Comparison of ENCODE assay signal across 15 mouse cellular contexts in genomic region chr16:90437276-90437675, GRCm38 (mm10). TPM values are rescaled to one million over a fixed set of nuclear protein-coding genes. Genes with fewer than 3 reads are reported as not detected.
DNase-seq lines count a peak whose midpoint lies in the region; ATAC-seq and TF ChIP-seq lines count a peak whose summit lies in the region.
"Had no signal": no experiment of that assay in that cellular context is flagged by ENCODE, and none has a peak within 500 bp of the region (broad histone marks: within the 10 kb centered on the region; RNA-seq: fewer than 3 reads in every experiment).

No protein-coding gene starts in this region.

- TF ChIP-seq CTCF in left cerebral cortex, adult 2 months (IDR thresholded peaks at IDR 0.05): no peak

- H3K4me2 ChIP-seq in hindbrain, embryonic 11.5 days (replicated peaks; ENCODE audit: low read depth, low read length): no peak overlapping the region
- no peak overlapping the region for H3K4me2 ChIP-seq in hindbrain, embryonic 12.5 days (replicated peaks)

- no peak overlapping the region for H3K27ac ChIP-seq in hindbrain, embryonic 11.5 days (ENCODE audit: low read depth, low read length)
- no peak overlapping the region for H3K27ac ChIP-seq in hindbrain, embryonic 12.5 days
- no peak overlapping the region for H3K27ac ChIP-seq in left cerebral cortex, adult 2 months
- H3K27ac ChIP-seq: liver, embryonic 14.5 days had no signal

- H3K9ac ChIP-seq in hindbrain, embryonic 11.5 days (ENCODE audit: low read depth, low read length): no peak overlapping the region
- H3K9ac ChIP-seq in hindbrain, embryonic 12.5 days: no peak overlapping the region
- H3K9ac ChIP-seq: liver, embryonic 14.5 days had no signal

- H3K4me3 ChIP-seq in hindbrain, embryonic 11.5 days (ENCODE audit: low read depth, low read length): no peak overlapping the region
- no peak overlapping the region for H3K4me3 ChIP-seq in hindbrain, embryonic 12.5 days
- H3K4me3 ChIP-seq in left cerebral cortex, adult 2 months: no peak overlapping the region

- H3K27me3 ChIP-seq in hindbrain, embryonic 11.5 days (ENCODE audit: control insufficient read depth, insufficient read depth, low read length): no peaks in the 10 kb centered on the region
- no peaks in the 10 kb centered on the region for H3K27me3 ChIP-seq in hindbrain, embryonic 12.5 days

- intact Hi-C loops in left cerebral cortex, adult 2 months (cut with DNase I): no loop called here

- ATAC-seq in hindbrain, embryonic 11.5 days (ENCODE audit: low FRiP score): no peak
- ATAC-seq in hindbrain, embryonic 12.5 days (ENCODE audit: low FRiP score): no peak

- H3K9me3 ChIP-seq in hindbrain, embryonic 11.5 days (ENCODE audit: control insufficient read depth, low read length): peaks cover 4% of the 10 kb centered on the region; the same call in 1 of the 2 replicates
- H3K9me3 ChIP-seq in hindbrain, embryonic 12.5 days (replicated peaks): no peaks in the 10 kb centered on the region; the same call in 1 of the 2 replicates

- H3K36me3 ChIP-seq in hindbrain, embryonic 11.5 days (ENCODE audit: control insufficient read depth, insufficient read depth, low read length): peaks cover 9% of the 10 kb centered on the region
- H3K36me3 ChIP-seq in hindbrain, embryonic 12.5 days: peaks cover 36% of the 10 kb centered on the region

- H3K4me1 ChIP-seq in hindbrain, embryonic 11.5 days (replicated peaks; ENCODE audit: control insufficient read depth, insufficient read depth, low read length): no peaks in the 10 kb centered on the region; the same call in 1 of the 2 replicates
- peaks cover 17% of the 10 kb centered on the region for H3K4me1 ChIP-seq in hindbrain, embryonic 12.5 days

- peak; percentile 25 for DNase-seq in adrenal gland, adult 2 months
- DNase-seq in adrenal gland, adult 8-10 months: no peak
- peak; percentile 25 for DNase-seq in hindbrain, embryonic 11.5 days (ENCODE audit: low spot score)
- DNase-seq in adrenal gland, postnatal 36 days: peak; percentile 13 to 29
- DNase-seq in mesoderm, embryonic 11.5 days (ENCODE audit: low read depth, low spot score): peak; percentile 66
- no peak for DNase-seq in natural killer cell, adult 2 months (ENCODE audit: low spot score in 2 of 2)
- no peak for DNase-seq in left cerebral cortex, adult 2 months (ENCODE audit: extremely low spot score in 1 of 2, low spot score in 2 of 2)
- DNase-seq: cerebellum, postnatal 36 days; heart, adult 18-20 months; kidney, adult 18-20 months; spleen, adult 18-20 months; thymus, postnatal 14 days had no signal

- WGBS in hindbrain, embryonic 11.5 days: 30% methylated on average over 5 of the region's 5 CpGs
- 25% methylated on average over 5 of the region's 5 CpGs for WGBS in hindbrain, embryonic 12.5 days

RNA-seq across cellular contexts. Expression of gene Hunk, which starts 51.5 kb away (rescaled TPM):
- total RNA-seq in adrenal gland, adult 2 months (2021): 1 to 10 TPM; 2.8 to 6.4 TPM
- 2.2 and 2.7 TPM in 2 replicates for polyA plus RNA-seq in adrenal gland, adult 2 months (2012; rRNA removed)
- 10 to 100 TPM in 2 of 4 experiments, 1 to 10 TPM in 2; 5.3 to 14.9 (median 8.2) TPM for total RNA-seq in adrenal gland, adult 8-10 months (2022)
- 11.0 and 13.1 TPM in 2 replicates for polyA plus RNA-seq in hindbrain, embryonic 11.5 days (2014; fragmentation: Nextera tagmentation; extraction: Ambion mirVana)
- 17.9 and 18.9 TPM in 2 replicates for polyA plus RNA-seq in hindbrain, embryonic 12.5 days (2016; fragmentation: Nextera tagmentation; extraction: Ambion mirVana)
- total RNA-seq in adrenal gland, postnatal 36 days (2021): 10 to 100 TPM in 1 of 2 experiments, 1 to 10 TPM in 1; 4.3 to 10.5 TPM
- total RNA-seq in left cerebral cortex, adult 2 months (2021): 10 to 100 TPM; 14.1 to 27.2 TPM
- total RNA-seq: megakaryocyte, adult 5-6 weeks had no signal

Comparison
In these comparisons a context has a peak if more than half of its experiments do, and no peak if none do; other contexts are left out.
1. DNase-seq: peak in adrenal gland, adult 2 months (single experiment), hindbrain, embryonic 11.5 days (single experiment), adrenal gland, postnatal 36 days (2 of 2) and mesoderm, embryonic 11.5 days (single experiment); none in adrenal gland, adult 8-10 months (single experiment), natural killer cell, adult 2 months (0 of 2) and left cerebral cortex, adult 2 months (0 of 2).